Mouse (Mus musculus) 416B (cell line): ENCODE measurements at regions not wholly inside any gene's neighbourhood (a gene's known extent, or its start where the extent isn't known, plus 50 kb on each side); places are given as distances from the start of the nearest gene placed in this dataset.

ENCODE experiments used
- DNase-seq: peaks from one replicate; pipeline ENCODE4 v3.0.0; 2011; ENCODE audit warnings: low read depth

GRCm38 (mm10) chr7:72501431-72501830, 195.0 kb upstream of the Mctp2 start:
- no peak for DNase-seq

DNA sequence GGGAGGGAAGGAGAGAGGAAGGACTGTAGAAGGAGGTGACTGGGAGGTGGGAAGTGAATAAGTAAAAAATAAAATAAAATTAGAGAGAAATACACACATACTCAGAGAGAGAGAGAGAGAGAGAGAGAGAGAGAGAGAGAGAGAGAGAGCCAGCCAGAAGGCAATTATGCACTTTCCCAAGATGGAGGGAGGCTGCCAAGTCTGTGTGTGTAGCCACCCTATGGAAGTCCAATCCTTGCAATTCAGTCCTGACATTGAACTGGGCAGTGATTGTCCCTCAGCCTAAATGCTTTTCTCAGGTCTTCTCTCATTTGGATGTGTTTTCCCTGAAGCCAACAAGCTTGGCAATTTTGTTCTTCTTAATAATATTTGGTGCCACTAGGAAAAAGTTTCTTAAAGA, 197.3 kb upstream of the Mctp2 start:
- DNase-seq = no peak

- DNase-seq = no peak
Measured at GRCm38 (mm10) chr7:72504268-72504667, 197.9 kb upstream of the Mctp2 start.

GRCm38 (mm10) chr7:72505732-72506460, 199.5 kb upstream of the Mctp2 start:
- no peak for DNase-seq

DNA sequence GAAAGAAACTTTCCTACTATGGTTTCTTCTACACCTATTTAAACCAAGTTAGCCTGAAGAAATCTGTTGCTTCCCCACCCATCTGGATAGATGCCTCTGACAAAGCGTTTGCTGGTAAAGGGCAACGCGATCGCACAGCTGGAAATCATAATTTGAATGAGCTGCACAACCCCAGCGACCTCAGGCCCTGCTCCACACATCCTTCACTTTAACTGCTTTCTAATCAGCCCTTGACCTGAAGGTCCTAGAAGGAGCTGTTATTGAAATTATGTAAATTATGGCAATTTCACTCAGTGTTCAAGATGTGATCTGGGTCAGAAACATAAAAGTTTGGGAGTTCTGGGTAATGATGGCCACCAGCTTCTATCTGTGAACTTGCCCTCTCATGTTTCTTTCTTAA, 201.5 kb upstream of the Mctp2 start:
- no peak for DNase-seq

GRCm38 (mm10) chr7:72510116-72510515, 203.7 kb upstream of the Mctp2 start:
- no peak for DNase-seq

GRCm38 (mm10) chr7:72513446-72513845, 207.0 kb upstream of the Mctp2 start:
- no peak for DNase-seq

DNA sequence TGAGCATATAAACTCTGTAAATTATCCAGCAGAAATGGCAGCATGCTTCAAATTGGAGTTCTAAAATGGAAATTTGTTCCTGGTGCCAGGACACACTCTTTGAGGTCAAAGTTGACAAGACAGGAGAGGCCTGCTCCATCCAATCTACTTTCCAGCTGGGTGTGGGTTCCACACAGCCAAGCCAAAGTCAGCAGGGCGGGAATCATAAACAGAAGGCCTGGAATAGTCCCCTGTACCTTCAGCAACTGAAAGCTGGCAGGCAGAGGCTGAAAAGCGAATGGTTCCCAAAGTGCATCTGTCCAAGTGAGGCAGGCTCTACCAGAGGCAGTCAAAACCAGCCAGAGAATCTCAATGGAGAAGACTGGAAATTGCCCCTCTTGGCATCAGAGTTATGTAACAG, 208.4 kb upstream of the Mctp2 start:
- DNase-seq = no peak

DNA sequence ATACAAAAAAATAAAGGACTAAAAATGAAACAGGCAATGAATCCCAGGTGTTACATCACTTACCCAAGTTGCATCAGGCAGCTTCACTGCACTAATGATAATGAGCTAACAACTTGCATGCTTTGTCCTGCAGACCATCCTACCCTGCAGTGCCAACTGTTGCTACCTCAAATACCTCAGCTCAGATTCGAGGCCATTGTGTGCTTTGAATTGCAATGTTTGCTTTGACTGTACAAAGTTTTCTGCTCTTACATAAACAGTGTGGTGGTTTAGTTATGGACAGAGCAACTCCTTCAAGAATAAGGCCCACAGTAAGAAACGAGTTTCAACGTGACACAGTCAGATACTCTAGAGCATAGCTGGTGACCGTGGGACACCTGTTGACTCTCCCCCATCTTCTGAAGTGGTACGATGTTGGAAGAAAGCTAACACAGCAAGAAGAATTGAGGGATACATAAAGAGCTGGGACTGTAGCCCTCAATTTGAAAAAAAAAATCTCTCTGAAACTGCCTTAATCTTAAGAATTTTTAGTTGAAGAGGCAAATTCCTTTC, 212.1 kb upstream of the Mctp2 start:
- no peak for DNase-seq

DNA sequence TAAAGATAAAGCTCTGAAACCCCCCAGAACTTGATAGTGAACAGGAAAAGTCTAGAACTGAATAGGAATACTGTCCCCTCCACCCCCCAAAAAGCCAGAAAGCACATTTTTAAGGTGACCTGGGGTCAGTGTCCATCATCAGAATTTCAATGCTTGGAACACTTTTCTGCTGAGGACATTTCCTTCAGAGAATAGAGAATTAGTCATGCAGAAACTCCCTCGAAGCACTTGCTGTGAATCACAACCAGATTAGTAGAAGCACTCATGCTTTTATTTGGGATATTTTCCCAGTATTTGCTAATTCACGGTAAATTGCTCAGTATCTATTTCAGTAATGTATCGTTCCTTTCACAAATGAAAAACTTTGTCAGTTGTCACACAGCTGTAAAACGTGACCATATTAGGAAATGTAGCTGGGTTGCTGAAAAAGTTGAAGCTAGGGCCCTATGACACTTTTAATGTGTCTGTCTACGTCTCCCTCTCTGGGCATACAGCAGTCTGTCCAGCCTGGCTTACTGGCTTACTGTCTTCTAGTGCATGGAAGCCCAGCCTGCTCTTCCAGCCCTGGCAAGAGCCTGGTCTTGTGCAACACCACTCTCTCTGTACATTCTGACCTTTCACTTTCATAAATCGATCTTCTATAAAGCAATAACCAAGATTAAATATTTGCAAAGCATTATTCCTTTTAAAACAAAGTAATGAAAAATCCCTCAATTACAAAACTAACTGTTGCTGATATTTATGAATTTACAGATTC, 213.1 kb upstream of the Mctp2 start:
- no peak for DNase-seq

DNA sequence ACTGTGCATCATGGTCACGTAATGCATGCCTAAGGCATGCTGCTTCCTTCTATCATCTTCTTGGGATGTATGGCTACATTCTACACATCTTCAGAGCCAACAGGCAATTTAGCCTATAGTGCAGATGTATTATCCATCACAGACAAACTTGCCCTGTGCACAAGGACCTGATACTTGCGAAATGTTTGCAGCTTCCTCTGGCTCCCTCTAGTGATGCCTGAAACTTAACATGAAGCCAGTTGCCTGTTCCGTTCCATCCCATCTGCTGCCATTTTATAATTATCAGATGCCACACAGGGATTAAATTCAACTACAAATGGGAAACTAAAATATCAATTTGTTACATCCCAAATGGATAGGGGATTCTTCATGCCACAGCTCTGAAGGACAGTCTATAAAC, 222.5 kb upstream of the Mctp2 start:
- DNase-seq = no peak

- no peak for DNase-seq
Measured at GRCm38 (mm10) chr7:72538288-72538687, 231.9 kb upstream of the Mctp2 start.

DNA sequence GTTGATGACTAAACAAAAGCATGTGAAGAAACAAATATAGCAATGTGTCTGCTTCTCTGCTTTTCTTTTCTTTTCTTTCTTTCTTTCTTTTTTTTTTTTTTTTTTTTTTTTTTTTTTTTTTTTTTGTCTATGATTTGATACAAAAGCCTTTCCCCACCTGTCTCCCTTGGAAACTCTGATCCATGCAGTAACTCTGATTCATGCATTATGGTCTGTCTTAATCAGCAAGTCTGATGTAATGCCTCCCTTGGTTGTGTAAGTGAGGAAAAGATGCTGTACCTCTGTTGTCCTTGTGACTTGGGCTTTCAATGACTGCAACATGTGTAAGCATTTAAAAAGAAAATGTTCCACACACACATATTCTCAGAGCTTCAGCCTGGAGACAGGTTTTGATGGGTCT, 233.5 kb upstream of the Mctp2 start:
- no peak for DNase-seq

- DNase-seq = no peak
Measured at GRCm38 (mm10) chr7:72541521-72542478, 235.4 kb upstream of the Mctp2 start.

- no peak for DNase-seq
Measured at GRCm38 (mm10) chr7:72543501-72543900, 237.1 kb upstream of the Mctp2 start.

DNA sequence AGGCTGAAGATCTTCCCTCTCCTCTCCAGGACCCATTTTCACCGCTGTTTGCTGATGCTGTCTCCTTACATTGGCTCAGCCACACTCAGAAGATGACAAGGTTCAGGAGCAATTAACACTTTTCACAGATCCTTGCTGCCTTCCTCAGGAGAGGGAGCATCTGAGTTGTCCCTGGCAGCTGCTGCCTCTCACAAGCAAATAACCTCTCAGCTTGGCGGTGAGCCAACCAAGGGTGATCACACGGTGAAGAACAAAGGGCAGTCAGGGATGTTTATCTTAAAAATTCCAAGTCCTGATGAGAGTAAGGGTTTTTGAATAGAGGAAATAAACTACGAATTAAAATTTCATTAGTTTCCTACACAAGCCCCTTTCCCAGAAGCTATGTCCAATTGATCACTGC, 237.5 kb upstream of the Mctp2 start:
- no peak for DNase-seq

GRCm38 (mm10) chr7:72567378-72567777, 261.0 kb upstream of the Mctp2 start:
- DNase-seq = no peak

GRCm38 (mm10) chr7:72569177-72569576, 262.8 kb upstream of the Mctp2 start:
- DNase-seq = no peak

GRCm38 (mm10) chr7:72574316-72574715, 267.9 kb upstream of the Mctp2 start:
- no peak for DNase-seq

- no peak for DNase-seq
Measured at GRCm38 (mm10) chr7:72584427-72584826, 278.0 kb upstream of the Mctp2 start.

DNA sequence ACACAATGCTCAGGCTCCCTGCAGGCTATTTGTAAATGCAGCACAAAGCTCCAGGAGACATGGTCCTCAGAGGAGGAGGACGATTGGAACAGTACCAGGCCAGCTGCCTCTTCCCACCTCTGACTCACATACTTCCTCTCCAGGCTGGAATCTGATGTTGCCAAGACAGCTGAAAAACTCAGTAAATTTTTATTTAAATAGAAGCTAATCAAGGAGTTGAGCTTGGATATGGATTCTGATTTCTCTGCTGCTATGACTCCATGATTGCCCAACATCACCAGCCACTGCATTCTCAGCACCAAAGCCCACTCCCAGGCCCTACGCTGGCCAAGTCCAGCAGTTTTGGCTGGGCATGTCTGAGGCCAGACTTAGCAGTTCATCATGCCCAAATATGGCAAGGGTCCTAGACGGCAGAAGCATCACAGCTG, 282.8 kb upstream of the Mctp2 start:
- DNase-seq = no peak
